Mouse (Mus musculus): ENCODE measurements around the gene Cdh13.

The Cdh13 gene

GRCm38 (mm10) chr8:118306957-118307356, 23.4 kb downstream of the Cdh13 start:
- CTCF ChIA-PET: no interaction called here

GRCm38 (mm10) chr8:118309106-118309505, 25.6 kb downstream of the Cdh13 start:
- CTCF ChIA-PET: no interaction called here

- CTCF ChIA-PET: no interaction called here
Measured at GRCm38 (mm10) chr8:118313426-118314187, 30.1 kb downstream of the Cdh13 start.

GRCm38 (mm10) chr8:118314188-118314563, 30.6 kb downstream of the Cdh13 start:
- CTCF ChIA-PET: no interaction called here

GRCm38 (mm10) chr8:118314932-118315331, 31.4 kb downstream of the Cdh13 start:
- CTCF ChIA-PET: no interaction called here

GRCm38 (mm10) chr8:118316440-118316839, 32.9 kb downstream of the Cdh13 start:
- CTCF ChIA-PET: no interaction called here

- CTCF ChIA-PET: no interaction called here
Measured at GRCm38 (mm10) chr8:118320566-118320965, 37.0 kb downstream of the Cdh13 start.

GRCm38 (mm10) chr8:118323421-118323820, 39.9 kb downstream of the Cdh13 start:
- CTCF ChIA-PET: no interaction called here

- CTCF ChIA-PET: no interaction called here
Measured at GRCm38 (mm10) chr8:118334933-118335332, 51.4 kb downstream of the Cdh13 start.

GRCm38 (mm10) chr8:118339711-118340110, 56.2 kb downstream of the Cdh13 start:
- CTCF ChIA-PET: no interaction called here

GRCm38 (mm10) chr8:118343267-118343666, 59.7 kb downstream of the Cdh13 start:
- CTCF ChIA-PET: no interaction called here

- CTCF ChIA-PET: no interaction called here
Measured at GRCm38 (mm10) chr8:118348710-118349489, 65.4 kb downstream of the Cdh13 start.

GRCm38 (mm10) chr8:118350136-118350535, 66.6 kb downstream of the Cdh13 start:
- CTCF ChIA-PET: no interaction called here

- CTCF ChIA-PET: no interaction called here
Measured at GRCm38 (mm10) chr8:118353022-118353421, 69.5 kb downstream of the Cdh13 start.

GRCm38 (mm10) chr8:118357067-118357466, 73.5 kb downstream of the Cdh13 start:
- CTCF ChIA-PET: no interaction called here

GRCm38 (mm10) chr8:118357596-118357995, 74.1 kb downstream of the Cdh13 start:
- CTCF ChIA-PET: no interaction called here

GRCm38 (mm10) chr8:118363781-118364180, 80.2 kb downstream of the Cdh13 start:
- CTCF ChIA-PET: no interaction called here

GRCm38 (mm10) chr8:118373092-118373491, 89.6 kb downstream of the Cdh13 start:
- CTCF ChIA-PET: no interaction called here

GRCm38 (mm10) chr8:118374738-118375137, 91.2 kb downstream of the Cdh13 start:
- CTCF ChIA-PET: no interaction called here

GRCm38 (mm10) chr8:118376791-118377190, 93.3 kb downstream of the Cdh13 start:
- CTCF ChIA-PET: no interaction called here

GRCm38 (mm10) chr8:118378985-118379384, 95.5 kb downstream of the Cdh13 start:
- CTCF ChIA-PET: no interaction called here

- CTCF ChIA-PET: no interaction called here
Measured at GRCm38 (mm10) chr8:118379657-118380056, 96.1 kb downstream of the Cdh13 start.

GRCm38 (mm10) chr8:118380058-118380457, 96.5 kb downstream of the Cdh13 start:
- CTCF ChIA-PET: no interaction called here

GRCm38 (mm10) chr8:118380782-118381181, 97.2 kb downstream of the Cdh13 start:
- CTCF ChIA-PET: no interaction called here
